Mouse (Mus musculus): ENCODE data around the gene 1700014D04Rik.
"Not testable (repeated sequence)": the region's sequence is repeated elsewhere in the genome, so short reads cannot be mapped to it uniquely, and the experiment has no call there.

The 1700014D04Rik gene

DNA sequence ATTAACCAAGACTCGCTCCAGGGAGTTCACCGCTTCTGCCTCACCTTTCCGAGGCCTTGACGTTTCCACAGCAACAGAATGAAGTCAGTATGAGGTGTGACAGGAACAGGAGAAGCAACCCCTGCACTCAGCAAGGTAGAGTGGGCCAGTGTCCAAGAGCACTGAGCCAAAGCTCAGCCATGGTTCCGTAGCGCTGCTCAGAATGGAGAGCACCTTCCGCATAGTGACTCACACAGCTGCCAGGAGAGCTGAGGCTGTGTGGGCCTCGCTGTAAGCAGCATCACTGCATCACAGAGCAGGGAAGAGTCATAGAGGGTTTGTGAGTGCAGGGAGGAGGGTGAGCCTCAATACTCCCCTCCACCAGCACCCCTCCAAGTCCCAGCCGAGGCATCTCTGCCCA lies at the start of gene 1700014D04Rik:
1700014D04Rik (minus strand) TSS at position 42 of the 400 bp plus-strand sequence.
- DNase-seq (ENCODE audit: low spot score), result no peak

GRCm38 (mm10) chr13:59795807-59796465 lies 49.4 kb upstream of the 1700014D04Rik start:
- no peak for DNase-seq (ENCODE audit: low spot score)

DNA sequence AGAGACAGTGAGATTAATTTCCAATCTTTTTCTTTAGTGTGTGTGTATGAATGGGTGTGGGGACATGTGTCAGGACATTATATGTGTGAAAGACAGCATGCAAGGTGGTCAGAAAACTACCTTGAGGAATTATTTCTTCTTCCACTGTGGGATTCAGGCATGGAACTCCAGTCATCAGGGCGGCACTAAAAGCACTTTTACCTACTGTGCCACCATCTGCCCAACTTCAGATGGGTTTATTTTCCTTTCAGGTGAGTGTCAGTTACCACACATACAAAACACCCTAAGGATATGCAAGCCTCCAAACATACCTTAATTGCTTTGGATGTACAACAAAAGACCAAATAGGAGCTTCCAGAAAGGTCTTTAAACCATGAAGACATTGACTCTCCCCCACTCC lies 48.2 kb upstream of the 1700014D04Rik start:
- DNase-seq (ENCODE audit: low spot score), result no peak

- no peak for DNase-seq (ENCODE audit: low spot score)
Observed at GRCm38 (mm10) chr13:59782145-59782544, 35.6 kb upstream of the 1700014D04Rik start, which contains the start of gene Gm49354. TSS of gene Gm49354 (minus strand) at chr13:59782245.

DNA sequence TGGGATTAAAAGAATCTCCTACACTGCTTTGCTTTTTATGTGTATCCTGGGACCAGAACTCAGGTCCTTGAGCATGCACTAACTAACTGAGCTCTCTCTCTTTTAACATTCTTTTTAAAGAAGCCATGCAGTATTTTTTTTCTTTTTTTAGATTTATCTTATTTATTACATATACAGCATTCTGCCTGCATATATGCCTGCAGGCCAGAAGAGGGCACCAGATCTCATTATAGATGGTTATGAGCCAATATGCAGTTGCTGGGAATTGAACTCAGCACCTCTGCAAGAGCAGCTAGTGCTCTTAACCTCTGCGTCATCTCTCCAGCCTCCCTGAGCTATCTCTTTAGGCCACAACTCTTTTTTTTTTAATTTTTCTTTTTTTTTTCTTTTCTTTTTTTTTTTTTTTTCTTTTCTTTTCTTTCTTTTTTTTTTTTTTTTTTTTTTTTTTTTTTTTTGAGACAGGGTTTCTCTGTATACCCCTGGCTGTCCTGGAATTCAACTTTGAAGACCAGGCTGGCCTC lies 33.3 kb upstream of the 1700014D04Rik start:
- not testable (repeated sequence) for DNase-seq (ENCODE audit: low spot score)

DNA sequence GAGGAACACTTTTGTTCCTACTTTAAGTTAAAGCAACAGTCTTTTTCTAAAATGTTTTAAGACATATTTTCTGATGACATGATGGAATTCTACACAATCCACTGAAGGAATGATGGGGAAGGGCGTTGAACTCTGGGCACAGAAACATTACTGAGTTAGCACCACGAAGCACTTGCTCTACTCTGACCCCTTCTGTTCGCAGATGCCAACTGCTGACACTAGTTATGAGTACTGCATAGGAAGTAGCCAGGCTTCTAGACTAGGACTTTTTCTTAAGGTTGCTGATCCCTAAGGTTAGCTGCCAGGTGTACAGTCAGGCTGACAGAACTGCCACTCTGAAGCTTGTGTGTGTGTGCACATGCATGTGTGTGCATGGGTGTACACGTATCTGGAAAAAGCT lies 32.7 kb upstream of the 1700014D04Rik start:
- no peak for DNase-seq (ENCODE audit: low spot score)

GRCm38 (mm10) chr13:59775168-59775567 lies 28.6 kb upstream of the 1700014D04Rik start:
- no peak for DNase-seq (ENCODE audit: low spot score)

GRCm38 (mm10) chr13:59771257-59771656 lies 24.7 kb upstream of the 1700014D04Rik start:
- peak; percentile 70 for DNase-seq (ENCODE audit: low spot score)

DNA sequence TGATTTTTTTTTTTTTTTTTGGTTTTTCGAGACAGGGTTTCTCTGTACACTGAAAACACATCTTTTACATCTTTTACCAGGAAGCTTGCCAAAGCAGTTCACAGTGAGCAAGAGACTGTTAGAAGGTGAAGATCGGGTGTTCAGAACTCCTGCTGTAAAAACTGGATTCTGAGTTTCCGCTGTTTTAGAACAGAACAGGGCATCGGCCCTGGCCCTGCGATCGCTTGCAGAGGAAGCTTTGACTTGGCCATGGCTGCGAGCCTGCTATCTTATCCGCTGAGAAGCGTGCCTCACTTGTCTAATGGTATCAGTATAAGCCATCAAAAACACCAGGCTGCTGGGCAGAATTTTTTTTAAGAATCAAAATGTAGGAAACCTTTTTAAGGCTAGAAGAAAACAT lies 24.3 kb upstream of the 1700014D04Rik start:
- no peak for DNase-seq (ENCODE audit: low spot score)

DNA sequence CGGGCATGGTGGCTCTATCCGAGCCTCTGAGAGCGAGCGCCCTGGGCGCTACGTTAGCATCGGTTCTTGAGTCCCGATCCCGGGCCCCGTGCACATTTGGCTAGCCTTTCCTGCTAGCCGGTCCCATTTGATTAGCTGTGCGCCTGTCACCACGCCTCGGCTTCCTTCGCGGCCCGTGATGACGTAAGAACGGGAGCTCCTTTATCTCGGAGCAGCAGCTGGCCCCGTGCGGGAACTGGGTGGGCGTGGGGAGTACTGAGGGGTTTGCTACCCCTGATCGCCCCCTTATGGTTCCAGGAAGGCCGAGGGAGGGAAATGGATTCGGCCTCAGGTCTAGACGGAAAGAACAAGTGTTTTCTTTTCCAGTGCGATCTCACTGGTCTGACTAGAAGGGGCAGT lies 23.6 kb upstream of the 1700014D04Rik start:
- peak; percentile 82 for DNase-seq (ENCODE audit: low spot score)

- DNase-seq (ENCODE audit: low spot score), result peak; percentile 99
Observed at GRCm38 (mm10) chr13:59769296-59770163, 23.0 kb upstream of the 1700014D04Rik start, which contains the start of gene Isca1. TSS of gene Isca1 (minus strand) at chr13:59769810.

DNA sequence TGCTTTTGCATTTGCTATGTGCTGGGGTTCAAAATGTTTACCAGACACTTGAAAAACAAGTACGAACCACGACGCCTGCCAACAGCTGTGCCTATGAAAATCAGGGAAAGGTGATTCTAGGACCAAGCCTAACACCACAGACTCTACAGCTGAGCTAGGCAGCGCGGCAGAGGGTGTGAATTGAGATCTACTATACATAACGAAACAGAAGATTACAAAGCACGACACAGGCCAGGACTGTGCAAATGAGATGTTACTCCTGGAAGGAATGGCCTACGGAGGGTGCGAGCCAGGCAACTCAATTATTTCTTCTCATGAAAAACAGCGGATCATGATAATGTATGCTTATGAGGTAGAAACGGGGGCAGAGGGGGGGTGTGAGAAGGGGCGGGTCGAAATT lies 22.0 kb upstream of the 1700014D04Rik start:
- DNase-seq (ENCODE audit: low spot score), result no peak

DNA sequence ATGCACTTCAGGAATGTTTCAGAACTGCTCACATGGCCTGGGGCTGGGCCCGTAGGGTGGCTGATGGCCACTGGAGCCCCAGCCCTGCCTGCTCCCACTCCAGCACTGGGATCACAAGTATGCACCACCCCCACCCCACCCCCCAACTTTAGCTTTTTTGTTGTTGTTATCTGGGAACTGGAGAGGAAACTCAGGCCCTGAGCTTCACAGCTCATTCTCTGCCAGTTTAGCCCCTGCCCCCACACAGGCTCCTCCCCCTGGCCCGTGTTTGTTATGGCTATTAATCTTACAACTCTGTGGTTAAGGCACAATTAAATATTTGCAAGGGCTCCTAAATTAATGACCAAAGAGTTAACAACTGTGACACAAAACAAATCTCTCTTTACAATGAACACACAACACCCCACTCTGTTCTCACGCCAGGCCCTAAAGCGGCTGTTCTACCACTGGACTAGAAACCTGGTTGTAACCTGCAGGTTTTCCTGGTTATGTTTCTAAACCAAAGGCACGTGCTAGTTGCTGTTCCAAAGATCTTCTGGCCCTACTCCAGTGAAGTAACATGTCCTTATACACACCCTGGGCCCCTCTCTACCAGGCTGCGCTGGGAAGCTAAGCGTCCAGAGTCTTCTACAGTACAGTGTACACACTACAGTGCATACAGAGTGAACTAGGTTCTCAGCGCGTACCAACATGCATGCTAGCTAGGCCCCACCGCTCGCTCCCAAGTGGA lies 20.4 kb upstream of the 1700014D04Rik start:
- DNase-seq (ENCODE audit: low spot score), result peak; percentile 59

DNA sequence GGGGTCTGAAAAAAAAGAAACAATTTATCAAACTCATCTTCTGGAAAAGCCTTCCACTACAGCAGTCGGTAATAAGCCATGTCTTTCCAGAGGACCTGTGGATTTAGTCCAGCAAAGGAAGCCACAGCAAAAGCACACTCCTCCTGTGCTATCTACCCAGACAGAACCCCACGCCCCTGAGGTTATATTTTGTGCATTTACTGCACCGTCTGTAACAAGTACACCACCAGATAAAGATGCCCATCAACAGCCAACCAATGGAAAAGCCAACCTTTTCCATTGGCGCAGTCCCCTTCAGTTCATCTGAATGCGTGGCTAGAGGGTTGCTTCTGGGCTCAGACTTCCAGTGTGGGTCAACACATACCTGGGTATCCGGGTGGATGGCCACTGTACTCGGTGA lies 16.2 kb upstream of the 1700014D04Rik start:
- DNase-seq (ENCODE audit: low spot score), result no peak

DNA sequence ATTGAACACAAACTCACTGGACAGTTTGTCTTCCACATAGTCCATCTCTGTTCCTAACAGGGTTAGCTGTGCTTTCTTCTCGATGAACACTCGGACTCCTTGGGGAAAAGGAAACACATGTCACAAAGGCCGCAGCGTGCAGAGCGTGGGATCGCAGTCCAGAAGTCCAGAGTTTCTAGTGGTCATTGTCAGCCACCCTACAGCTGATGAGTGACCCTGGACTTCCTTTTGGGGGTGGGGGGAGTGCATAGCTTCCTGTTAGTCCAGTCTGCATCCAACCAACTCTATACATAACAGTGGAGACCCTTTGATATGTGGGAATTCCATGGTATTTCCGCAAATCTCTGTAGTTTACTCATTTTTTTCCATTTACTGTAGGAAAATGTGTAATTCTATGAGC lies 10.4 kb upstream of the 1700014D04Rik start:
- DNase-seq (ENCODE audit: low spot score), result no peak

GRCm38 (mm10) chr13:59750310-59750709 lies 3.8 kb upstream of the 1700014D04Rik start:
- no peak for DNase-seq (ENCODE audit: low spot score)

DNA sequence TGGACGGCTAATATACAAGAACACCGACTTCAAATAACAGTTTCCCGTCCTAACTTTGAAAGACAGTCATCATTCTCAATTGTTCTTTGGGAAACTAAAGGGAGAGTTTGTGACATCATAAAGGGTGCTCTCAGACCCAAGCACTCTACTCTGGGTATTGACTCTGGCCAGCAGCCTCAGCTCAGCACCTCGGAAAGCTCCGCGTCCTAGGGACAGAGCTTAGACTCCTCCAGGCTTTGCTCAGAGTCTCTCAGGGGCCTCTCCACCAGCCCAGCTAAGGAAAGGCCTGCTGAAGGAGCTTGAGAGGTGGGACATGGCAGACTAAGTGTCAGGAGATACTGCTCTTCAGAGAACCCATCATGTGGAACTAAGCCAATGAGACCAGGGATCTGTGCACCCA lies 388 bp downstream of the 1700014D04Rik start:
- DNase-seq (ENCODE audit: low spot score), result peak; percentile 60

DNA sequence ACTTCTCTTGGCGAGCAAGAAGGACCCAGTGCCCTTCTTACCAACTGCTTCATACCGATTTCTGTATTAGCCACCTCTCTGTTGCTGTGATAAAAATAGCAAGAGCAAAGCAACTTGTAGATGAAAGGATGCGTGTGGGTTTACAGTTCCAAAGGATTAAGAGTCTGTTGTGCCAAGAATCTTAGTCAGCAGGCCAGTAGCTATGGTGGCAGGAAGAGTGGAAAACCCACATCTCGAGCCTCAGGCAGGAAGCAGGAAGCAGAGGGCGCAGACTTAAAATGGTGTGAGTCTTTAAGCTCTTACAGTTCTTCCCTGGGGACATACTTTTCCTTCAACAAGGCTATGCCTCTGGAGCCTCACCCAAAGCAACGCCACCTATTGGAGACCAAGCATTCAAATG lies 1.1 kb downstream of the 1700014D04Rik start:
- DNase-seq (ENCODE audit: low spot score), result no peak

DNA sequence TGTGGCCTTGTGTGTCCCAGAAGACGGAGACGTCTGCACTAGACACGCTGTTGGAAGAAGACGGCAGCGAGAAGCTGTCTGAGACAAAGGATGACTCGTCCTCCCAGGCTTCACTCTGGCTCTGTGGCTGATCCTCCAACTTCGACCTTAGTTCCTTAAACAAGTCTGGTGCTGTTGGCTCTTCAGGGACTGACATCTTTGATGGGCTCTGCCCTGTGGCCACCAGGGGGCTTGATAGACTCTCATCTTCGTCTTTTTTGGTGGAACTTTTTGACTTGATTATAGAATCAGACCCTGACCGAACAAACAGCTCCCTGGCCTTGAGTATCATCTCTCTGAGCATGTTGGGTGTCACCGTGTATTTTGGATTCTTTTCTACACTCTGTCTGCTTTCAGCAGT lies 4.9 kb downstream of the 1700014D04Rik start:
- no peak for DNase-seq (ENCODE audit: low spot score)

DNA sequence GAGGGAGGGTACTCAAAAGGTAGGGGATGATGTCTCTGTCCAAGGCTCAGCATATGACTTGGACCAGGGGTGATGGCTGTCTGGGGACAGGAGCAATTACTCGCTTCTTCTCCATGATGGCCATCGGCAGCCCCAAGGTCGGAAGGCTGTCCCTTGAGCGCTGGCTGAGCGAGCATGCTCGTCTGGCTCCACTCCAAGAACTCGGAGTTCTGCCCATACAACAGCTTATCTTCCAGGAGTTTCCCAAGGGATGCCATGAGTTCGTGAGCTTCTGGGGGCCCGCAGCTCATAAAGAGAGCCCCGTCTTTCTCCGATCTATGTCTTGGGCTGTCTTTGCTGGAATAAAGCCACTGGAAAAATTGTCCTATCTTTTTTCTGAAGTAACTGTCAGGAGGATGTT lies 5.5 kb downstream of the 1700014D04Rik start:
- DNase-seq (ENCODE audit: low spot score), result peak; percentile 80

DNA sequence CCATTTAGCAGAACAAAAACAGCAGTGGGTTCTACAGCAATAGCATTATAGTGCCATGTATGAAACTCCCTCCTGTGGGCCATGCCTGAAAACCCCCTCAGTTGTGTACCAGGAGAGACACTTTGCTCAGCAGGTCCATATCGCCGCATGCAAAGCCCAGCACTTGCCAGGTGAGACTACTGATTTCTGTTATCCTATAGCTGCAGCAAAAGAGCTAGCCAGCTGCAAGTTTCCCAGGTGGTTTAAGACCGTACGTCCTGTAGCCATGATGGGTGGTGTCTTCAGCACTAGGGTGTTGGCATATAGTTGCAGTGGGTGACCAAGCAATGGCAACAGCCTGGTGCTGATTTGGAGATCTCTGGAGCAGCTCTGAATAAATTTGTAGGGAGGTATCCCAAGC lies 7.2 kb downstream of the 1700014D04Rik start:
- DNase-seq (ENCODE audit: low spot score), result no peak

DNA sequence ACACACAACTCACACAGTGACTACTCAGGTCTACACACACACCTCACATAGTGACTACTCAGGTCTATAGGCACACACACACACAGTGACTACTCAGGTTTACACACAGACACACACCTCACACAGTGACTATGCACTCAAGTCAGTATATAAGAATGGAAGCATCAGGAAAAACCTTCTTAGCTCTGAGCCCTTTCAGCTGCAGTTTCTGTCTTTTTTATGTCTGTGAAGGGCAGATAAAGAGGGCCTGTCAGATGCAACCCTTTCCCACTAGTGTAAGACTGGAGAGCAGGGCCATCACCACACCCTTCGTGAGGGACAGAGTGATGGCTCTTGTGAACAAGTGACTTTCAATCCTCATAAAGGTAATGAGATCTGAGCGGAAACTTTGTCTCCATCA lies 8.1 kb downstream of the 1700014D04Rik start:
- DNase-seq (ENCODE audit: low spot score), result no peak
